Mouse (Mus musculus) cerebellum, adult (tissue): ENCODE results near the gene Gabrr2.

ENCODE experiments used
- ATAC-seq: cut with Nextera tagmentation; 2 replicates; pipeline ENCODE4 v1.9.2; 2017; ENCODE audit warnings: mild to moderate bottlenecking, moderate library complexity, mixed read lengths; ENCODE audit not compliant: insufficient number of reproducible peaks, low FRiP score, low TSS enrichment

The Gabrr2 gene

GRCm38 (mm10) chr4:33062981-33063380 is at the start of gene Gabrr2:
Gene Gabrr2 (plus strand): TSS chr4:33062999.
- ATAC-seq = no peak

- ATAC-seq = peak; percentile 90
Observed at GRCm38 (mm10) chr4:33018361-33018999, 44.3 kb upstream of the Gabrr2 start.

GRCm38 (mm10) chr4:33024420-33024819 is 38.4 kb upstream of the Gabrr2 start:
- no peak for ATAC-seq

DNA sequence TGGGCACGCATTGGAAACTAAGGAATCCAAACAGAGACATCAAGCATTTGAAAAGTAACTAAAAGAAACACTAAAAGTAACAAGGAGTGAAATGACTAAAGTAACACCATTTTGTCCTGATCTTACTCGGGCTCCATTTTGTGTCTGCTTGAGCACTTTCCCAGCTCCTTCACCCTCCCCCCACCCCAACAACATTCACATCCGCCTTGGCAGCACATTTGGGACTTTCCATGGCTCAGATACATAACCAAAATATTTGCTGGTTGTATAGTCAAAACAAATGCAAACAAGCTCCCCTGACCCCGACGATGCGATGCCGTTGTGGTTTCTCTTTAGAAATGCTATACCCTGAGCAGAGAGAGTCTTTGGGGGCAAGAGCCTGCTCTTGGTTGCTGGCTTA is 33.7 kb upstream of the Gabrr2 start:
- no peak for ATAC-seq

DNA sequence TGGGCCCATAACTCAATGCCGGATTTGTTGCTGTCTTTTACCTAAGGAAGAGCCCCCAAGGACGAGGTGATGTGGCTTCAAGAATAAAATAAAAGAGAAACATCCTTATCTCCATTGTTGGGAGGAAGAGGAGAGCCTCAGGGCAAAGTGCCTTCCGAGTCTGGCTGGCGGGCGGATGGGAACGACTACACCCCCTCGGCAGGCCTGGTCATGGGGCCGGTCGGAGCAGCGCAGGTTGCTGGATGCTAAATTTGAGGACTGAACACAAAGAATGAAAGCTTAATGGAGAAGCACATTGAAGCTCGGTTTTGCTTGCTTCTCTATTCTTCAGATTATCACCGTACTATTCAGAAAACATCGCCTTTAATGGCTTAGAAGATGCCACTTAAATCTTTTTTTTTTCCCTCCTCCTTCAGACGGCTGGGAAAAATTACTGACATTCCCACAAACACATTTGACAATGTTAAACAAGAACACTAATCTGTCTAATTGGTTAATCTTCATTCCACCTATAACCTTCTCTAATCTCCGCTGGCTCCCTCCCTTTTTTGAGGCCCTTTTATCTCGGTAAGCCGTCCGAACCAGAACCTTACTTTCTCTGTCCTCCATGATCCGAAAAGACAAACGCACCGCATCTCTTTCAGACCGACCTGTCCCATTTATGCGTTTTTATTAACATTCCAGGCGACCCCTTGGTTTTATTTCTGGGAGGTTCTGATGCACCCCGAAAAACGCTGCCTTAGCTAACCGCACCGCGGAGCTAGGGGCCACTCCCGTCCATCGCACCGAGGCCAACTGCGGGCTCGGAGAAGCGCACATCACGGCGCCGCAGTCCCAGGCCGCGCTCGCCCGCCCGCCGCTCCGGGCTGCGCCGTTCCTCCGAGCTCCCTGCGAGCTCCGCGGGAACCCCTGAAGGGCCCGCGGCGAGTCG is 32.3 kb upstream of the Gabrr2 start:
- ATAC-seq = peak; percentile 62

DNA sequence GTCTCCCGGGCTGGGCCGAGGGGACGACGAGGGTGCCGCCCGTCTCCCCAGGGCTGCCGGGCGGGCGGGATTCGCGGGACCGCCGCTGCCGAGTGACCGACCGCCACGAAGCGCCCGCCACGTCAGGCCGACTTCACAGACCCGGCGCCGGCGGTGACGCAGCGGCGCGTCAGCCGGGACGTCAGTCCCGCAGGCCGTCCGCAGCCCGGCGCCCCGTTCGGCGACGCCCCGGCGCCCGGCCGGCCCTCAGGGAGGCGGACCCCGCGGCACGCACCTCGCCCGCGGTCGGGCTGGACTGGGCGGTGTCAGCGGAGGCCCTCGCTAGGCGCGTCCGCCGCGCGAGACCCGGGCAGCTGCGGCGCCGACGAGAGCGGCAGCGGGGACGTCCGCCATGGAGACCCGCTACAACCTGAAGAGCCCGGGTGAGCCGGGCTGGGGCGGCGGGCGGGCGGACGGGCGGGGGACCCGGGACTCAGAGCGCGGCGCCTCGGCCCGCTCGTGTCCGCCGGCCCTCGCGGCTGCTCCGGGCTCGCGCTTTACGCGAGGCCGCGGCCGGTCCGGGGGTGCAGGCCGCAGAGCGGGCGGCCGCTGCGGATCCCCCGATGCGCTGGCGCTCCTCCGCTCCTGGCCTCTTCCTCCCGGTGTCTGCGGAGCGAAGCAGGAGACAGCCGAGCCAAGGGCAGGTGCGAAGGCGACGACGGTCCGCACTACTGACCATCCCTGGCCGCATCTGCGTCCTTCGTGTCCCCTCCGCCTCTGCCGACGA is 31.4 kb upstream of the Gabrr2 start, which contains the start of gene Ube2j1:
Gene Ube2j1 (plus strand): TSS at position 222 of the 766 bp plus-strand sequence.
- peak; percentile 95 for ATAC-seq

- ATAC-seq = no peak
Observed at GRCm38 (mm10) chr4:33032045-33032444, 30.8 kb upstream of the Gabrr2 start.

GRCm38 (mm10) chr4:33033515-33033914 is 29.3 kb upstream of the Gabrr2 start:
- ATAC-seq = no peak

DNA sequence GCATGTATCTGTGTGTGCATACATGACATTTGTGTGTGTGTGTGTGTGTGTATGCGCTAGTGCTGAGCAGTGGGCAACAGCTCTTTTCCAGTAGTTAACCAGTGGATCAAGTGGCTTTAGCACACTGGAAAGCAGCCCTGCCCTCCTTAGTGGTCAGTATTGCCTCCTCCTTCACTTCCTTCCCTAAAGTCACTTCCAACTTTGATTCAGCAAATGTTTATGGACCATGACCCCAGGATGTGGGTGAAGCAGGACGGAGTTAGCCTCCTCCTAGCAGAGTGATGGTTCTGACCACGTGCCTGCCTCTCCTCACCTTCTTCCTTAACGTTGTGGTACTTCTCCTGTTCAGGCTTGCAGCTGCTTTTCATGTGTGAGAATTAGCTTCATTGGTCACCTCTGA is 23.0 kb upstream of the Gabrr2 start:
- ATAC-seq = no peak

GRCm38 (mm10) chr4:33049601-33050000 is 13.2 kb upstream of the Gabrr2 start:
- ATAC-seq = no peak

- no peak for ATAC-seq
Observed at GRCm38 (mm10) chr4:33052055-33052454, 10.7 kb upstream of the Gabrr2 start.

GRCm38 (mm10) chr4:33052650-33053049 is 10.1 kb upstream of the Gabrr2 start:
- ATAC-seq = no peak

DNA sequence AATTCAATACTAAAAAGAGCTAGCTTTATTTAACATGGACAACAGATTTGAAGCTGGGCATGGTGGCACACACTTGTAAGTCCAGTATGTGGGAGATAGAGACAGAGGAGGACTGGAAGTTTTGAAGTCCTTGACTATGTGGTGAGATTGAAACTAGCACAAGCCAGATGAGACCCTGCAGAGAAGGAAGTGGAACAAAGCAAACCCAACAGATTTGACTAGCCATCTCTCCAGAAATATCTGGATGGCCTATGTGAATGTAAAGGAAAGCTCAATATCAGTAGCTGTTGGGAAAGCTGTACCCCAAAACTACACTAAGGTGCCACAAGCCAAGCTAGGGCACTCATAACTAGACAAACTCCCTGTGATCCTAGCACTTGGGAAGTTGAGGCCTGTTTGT is 8.4 kb upstream of the Gabrr2 start:
- no peak for ATAC-seq

DNA sequence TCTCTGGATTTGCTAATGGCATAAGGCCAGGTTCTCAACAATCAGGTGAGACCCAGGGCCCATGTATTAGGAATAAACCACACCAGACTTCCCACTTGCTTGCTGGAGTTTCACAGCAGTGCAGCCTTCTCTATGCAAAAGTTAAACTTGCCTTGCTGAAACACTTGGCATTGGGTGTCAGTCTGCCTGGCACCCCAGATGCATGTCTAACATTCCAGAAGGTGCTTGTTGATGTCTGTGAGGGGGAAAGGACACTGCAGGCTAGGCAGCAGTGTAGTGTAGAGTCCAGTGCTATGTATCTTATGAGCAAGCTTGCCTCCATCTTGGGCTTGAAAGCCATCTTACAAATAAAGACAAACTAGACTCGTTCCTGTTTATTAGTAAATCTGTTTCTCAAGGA is 6.5 kb upstream of the Gabrr2 start:
- no peak for ATAC-seq

GRCm38 (mm10) chr4:33057890-33058687 is 4.7 kb upstream of the Gabrr2 start:
- no peak for ATAC-seq

DNA sequence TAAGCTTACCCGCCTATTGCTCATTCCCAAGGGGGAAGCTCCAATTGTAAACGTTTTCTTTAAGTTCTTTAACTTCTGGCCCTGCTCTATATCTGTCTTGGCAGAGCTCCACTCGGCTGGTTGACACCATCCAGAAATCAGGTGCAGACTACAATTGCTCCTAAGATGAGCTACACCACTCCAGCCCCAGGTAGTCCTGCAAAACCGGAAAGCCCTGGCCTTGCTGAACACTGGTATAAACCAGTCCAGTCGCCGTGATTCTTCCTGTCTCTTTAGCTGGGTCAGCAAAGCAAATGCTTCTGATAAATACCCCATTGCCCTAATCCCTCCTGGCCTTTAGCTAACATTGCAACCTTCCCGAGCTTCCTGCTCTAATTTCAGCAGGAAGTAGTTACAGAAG is 1.6 kb upstream of the Gabrr2 start:
- ATAC-seq = no peak

GRCm38 (mm10) chr4:33064986-33065385 is 2.2 kb downstream of the Gabrr2 start:
- no peak for ATAC-seq

DNA sequence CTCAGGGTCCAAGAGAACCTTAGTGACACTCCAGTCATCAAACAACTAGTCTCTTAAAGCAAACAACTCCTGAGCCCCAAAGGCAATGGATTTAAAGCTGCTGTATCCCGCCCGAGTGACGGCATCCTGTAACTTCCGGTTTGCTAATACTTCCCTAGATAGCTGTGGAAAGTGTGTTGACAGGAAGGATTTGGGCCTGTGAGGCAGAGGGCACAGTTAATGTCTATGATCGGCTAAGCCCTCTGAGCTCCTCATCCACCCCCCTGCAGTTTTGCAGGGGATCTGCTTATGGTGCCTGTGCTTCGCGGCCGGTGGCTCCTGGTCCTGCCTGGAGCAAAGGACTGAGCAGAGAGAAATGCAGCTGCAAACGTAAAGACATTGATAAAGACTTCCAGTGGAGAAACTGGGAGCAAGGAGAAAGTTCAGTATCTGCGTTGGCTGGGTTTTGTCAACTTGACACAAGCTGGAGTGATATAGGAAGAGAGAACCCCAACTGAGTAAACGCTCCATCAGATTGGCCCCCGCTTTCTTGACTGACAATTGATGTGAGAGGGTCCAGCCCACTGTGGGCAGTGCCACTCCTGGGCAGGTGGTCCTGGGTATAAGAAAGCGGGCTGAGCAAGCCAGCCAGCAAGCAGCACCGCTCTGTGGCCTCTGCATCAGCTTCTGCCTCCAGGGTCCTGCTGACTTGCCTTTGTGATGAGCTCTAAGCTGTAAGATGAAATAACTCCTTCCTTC is 3.6 kb downstream of the Gabrr2 start:
- no peak for ATAC-seq

DNA sequence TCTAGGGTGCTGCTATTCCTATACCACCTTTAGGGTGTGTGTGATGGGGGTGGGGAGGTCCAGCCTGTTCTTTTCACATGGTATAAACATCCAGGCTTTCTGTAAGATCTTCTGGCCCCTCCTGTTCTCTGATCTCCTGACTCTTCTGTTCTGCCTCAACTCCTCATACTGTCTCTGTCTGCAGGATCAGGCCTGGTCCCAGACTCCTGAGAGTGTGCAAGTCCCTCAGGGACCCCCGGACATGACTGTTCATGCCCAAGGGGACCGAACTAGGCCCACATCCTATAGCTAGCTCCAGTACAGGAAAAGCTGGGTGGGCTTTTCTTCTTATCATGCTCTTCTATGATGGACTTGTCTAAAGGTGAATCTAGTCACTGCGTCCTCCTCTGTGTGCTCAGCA is 4.5 kb downstream of the Gabrr2 start:
- no peak for ATAC-seq
